Mouse (Mus musculus) hindbrain, embryonic 14.5 days (tissue): ENCODE measurements around the gene Disp3. TPM values are rescaled to one million over a fixed set of nuclear protein-coding genes. Genes with fewer than 3 reads are reported as not detected.
A peak's percentile ranks its signal among the peaks of the same experiment; 100 is the strongest.

Experiments
- ATAC-seq: fragments of 200-750 bp; cut with Nextera tagmentation; 2 replicates; pipeline ENCODE4 v1.8.0; 2017; ENCODE audit warnings: moderate number of reproducible peaks, mild to moderate bottlenecking, moderate TSS enrichment, moderate library complexity; ENCODE audit not compliant: low FRiP score
- DNase-seq: peaks from one replicate; pipeline ENCODE4 v3.0.0-alpha.2; 2015; ENCODE audit warnings: low spot score
- H3K27ac ChIP-seq: fragments of 300-500 bp; sonication (generic); 2 replicates; pipeline ENCODE4 v1.5.1; 2014; ENCODE audit warnings: mild to moderate bottlenecking, moderate library complexity
- H3K27me3 ChIP-seq: fragments of 300-500 bp; sonication (generic); 2 replicates; pipeline ENCODE4 v1.6.1; 2014; ENCODE audit warnings: mild to moderate bottlenecking, low read length, mixed read lengths; ENCODE audit not compliant: control insufficient read depth, insufficient read depth
- H3K36me3 ChIP-seq: fragments of 300-500 bp; sonication (generic); replicated peaks from 2 replicates; pipeline ENCODE4 v1.6.1; 2014; ENCODE audit not compliant: control insufficient read depth, insufficient read depth
- H3K4me1 ChIP-seq: fragments of 300-500 bp; sonication (generic); replicated peaks from 2 replicates; pipeline ENCODE4 v1.6.1; 2014; ENCODE audit warnings: antibody characterized with exemption, low read length, mixed read lengths; ENCODE audit not compliant: control insufficient read depth, insufficient read depth
- H3K4me2 ChIP-seq: fragments of 300-500 bp; sonication (generic); replicated peaks from 2 replicates; pipeline ENCODE4 v1.6.1; 2014; ENCODE audit warnings: mild to moderate bottlenecking, moderate library complexity
- H3K4me3 ChIP-seq: fragments of 300-500 bp; sonication (generic); replicated peaks from 2 replicates; pipeline ENCODE4 v1.5.1; 2014; ENCODE audit warnings: mild to moderate bottlenecking, low read length
- H3K9ac ChIP-seq: fragments of 300-500 bp; sonication (generic); 2 replicates; pipeline ENCODE4 v1.6.1; 2014
- H3K9me3 ChIP-seq: fragments of 300-500 bp; sonication (generic); 2 replicates; pipeline ENCODE4 v1.6.1; 2016; ENCODE audit warnings: low read length; ENCODE audit not compliant: control insufficient read depth
- WGBS: fragments of 180-500 bp; shearing (Covaris S2); extraction: QIAGEN DNeasy Blood & Tissue Kit; methylation state at CpG from one replicate; pipeline ENCODE4 v1.1.7; 2014; 5-methylcytosine and 5-hydroxymethylcytosine counted together
- polyA plus RNA-seq: library from polyadenylated mRNA; unstranded; fragments of >200 nt; fragmentation: Nextera tagmentation; extraction: Ambion mirVana; gene quantifications from 2 replicates; pipeline ENCODE4 v1.2.1, GENCODE M21; 2014

Disp3 gene
- polyA plus RNA-seq, 1 experiment from 2014 or later: 16.6 TPM

DNA sequence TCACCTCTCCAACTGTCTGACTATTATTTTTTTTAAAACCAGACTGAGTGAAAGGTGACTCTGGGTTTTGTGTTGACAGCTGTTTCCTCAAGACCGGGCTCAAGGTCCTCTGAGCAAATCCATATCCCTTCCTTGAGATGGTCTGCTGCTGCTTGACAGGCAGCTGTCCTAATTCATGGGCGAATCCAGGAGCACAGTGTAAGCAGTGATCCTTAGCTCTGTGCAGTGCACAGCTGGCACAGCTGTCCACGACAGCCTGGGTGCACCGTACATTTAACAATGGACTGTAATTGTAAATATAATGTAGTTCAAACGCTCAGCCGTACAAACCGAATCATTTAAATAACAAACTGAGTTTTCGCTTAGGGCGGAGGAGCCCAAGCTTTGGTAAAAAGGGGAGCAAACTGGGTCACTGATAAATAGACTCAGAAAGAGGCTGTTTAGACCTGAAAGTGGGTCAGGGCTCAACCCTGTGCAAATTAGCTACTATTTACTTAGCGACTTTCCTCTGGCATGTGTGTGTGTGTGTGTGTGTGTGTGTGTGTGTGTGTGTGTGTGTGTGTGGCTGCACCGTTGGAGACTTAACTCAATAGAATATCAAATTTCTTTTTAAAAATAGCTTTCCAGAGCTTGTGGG, 72.4 kb downstream of the Disp3 start:
- Histone ChIP-seq H3K4me2 (no peak overlapping the region), H3K27ac (no peak overlapping the region), H3K4me3 (no peak overlapping the region), H3K9me3 (no peaks in the 10 kb centered on the region), H3K9ac (no peak overlapping the region), H3K36me3 (no peaks in the 10 kb centered on the region), H3K27me3 (no peaks in the 10 kb centered on the region), H3K4me1 (peaks cover 16% of the 10 kb centered on the region)
- DNase-seq: no peak
- no peak for ATAC-seq
- 49% methylated on average over 11 of the region's 11 CpGs for WGBS

- no peak for DNase-seq
- H3K9me3 ChIP-seq: no peaks in the 10 kb centered on the region
- no peak overlapping the region for H3K4me2 ChIP-seq
- no peak overlapping the region for H3K4me3 ChIP-seq
- peaks cover 15% of the 10 kb centered on the region for H3K4me1 ChIP-seq
- 55% methylated on average over 5 of the region's 5 CpGs for WGBS
- H3K9ac ChIP-seq: no peak overlapping the region
- H3K27me3 ChIP-seq: no peaks in the 10 kb centered on the region
- no peaks in the 10 kb centered on the region for H3K36me3 ChIP-seq
- no peak for ATAC-seq
- H3K27ac ChIP-seq: no peak overlapping the region
These were observed 73.2 kb downstream of the Disp3 start for GRCm38 (mm10) chr4:148214460-148215136.

- DNase-seq: no peak
- Histone ChIP-seq H3K27ac (peak overlapping the region; percentile 47; the same call in 1 of the 2 replicates), H3K4me3 (no peak overlapping the region), H3K36me3 (no peaks in the 10 kb centered on the region), H3K4me2 (no peak overlapping the region), H3K9me3 (no peaks in the 10 kb centered on the region), H3K27me3 (no peaks in the 10 kb centered on the region), H3K4me1 (peaks cover 10% of the 10 kb centered on the region; the same call in 1 of the 2 replicates), H3K9ac (no peak overlapping the region)
- 41% methylated on average over 6 of the region's 6 CpGs for WGBS
- 0 out of 2 replicates have a peak, but pooled peaks have one; percentile 29 for ATAC-seq
These were observed 82.9 kb downstream of the Disp3 start for GRCm38 (mm10) chr4:148204873-148205232.

GRCm38 (mm10) chr4:148204061-148204872, 83.5 kb downstream of the Disp3 start:
- 48% methylated on average over 15 of the region's 15 CpGs for WGBS
- Histone ChIP-seq H3K4me2 (no peak overlapping the region), H3K4me1 (peaks cover 10% of the 10 kb centered on the region; the same call in 1 of the 2 replicates), H3K9ac (no peak overlapping the region), H3K4me3 (no peak overlapping the region), H3K27ac (peak overlapping the region; percentile 47; the same call in 1 of the 2 replicates), H3K27me3 (no peaks in the 10 kb centered on the region), H3K36me3 (no peaks in the 10 kb centered on the region), H3K9me3 (no peaks in the 10 kb centered on the region)
- ATAC-seq (0 out of 2 replicates have a peak, but pooled peaks have one; percentile 24), DNase-seq (no peak)

DNA sequence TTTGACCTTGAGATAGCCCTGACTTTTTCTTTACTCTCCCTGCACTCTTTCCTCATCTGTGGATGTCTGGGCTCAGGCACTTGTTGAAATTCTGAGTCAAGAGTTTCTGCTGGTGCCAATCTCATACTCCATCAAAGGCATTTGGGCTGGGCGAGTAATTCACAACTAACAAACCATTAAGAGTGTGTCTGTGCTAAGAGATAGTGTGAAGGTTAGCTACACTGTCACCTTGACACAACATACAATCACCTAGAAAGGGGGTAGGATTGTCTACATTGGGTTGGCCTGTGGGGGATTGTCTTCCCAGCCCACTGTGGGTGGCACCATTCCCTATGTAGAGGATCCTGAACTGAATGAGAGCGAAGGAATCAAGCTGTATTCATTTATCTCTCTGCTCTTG, 84.2 kb downstream of the Disp3 start:
- H3K27me3 ChIP-seq: no peaks in the 10 kb centered on the region
- H3K4me3 ChIP-seq: no peak overlapping the region
- H3K27ac ChIP-seq: no peak overlapping the region
- H3K36me3 ChIP-seq: no peaks in the 10 kb centered on the region
- ATAC-seq: no peak
- no peak for DNase-seq
- no peak overlapping the region for H3K9ac ChIP-seq
- H3K4me1 ChIP-seq: peaks cover 14% of the 10 kb centered on the region; the same call in 1 of the 2 replicates
- H3K9me3 ChIP-seq: no peaks in the 10 kb centered on the region
- WGBS: 95% methylated on average over 2 of the region's 2 CpGs
- no peak overlapping the region for H3K4me2 ChIP-seq

- H3K36me3 ChIP-seq: no peaks in the 10 kb centered on the region
- H3K27me3 ChIP-seq: no peaks in the 10 kb centered on the region
- DNase-seq: no peak
- H3K9ac ChIP-seq: peak overlapping the region; percentile 8; the same call in 1 of the 2 replicates
- no peaks in the 10 kb centered on the region for H3K9me3 ChIP-seq
- ATAC-seq: no peak
- WGBS: 43% methylated on average over 10 of the region's 10 CpGs
- peaks cover 12% of the 10 kb centered on the region; the same call in 1 of the 2 replicates for H3K4me1 ChIP-seq
- no peak overlapping the region for H3K4me3 ChIP-seq
- no peak overlapping the region for H3K4me2 ChIP-seq
- H3K27ac ChIP-seq: no peak overlapping the region
These were observed 89.0 kb downstream of the Disp3 start for GRCm38 (mm10) chr4:148198721-148199120.

DNA sequence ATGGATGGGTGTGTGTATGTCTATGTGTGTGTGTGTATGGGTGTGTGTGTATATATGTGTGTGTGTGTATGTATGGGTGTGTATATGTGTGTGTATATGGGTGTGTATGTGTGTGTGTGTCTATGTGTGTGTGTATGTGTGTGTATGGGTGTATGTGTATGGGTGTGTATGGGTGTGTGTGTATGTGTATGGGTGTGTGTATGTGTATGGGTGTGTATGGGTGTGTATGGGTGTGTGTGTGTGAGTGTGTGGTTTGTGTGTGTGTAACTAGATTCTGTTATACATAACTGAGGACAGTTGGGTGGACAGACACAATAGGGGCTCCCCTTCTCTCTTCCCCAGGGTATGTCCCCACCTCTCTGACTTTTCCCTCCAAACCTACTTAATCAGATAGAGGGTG, 93.4 kb downstream of the Disp3 start:
- DNase-seq: no peak
- no peak for ATAC-seq
- H3K36me3 ChIP-seq: no peaks in the 10 kb centered on the region

DNA sequence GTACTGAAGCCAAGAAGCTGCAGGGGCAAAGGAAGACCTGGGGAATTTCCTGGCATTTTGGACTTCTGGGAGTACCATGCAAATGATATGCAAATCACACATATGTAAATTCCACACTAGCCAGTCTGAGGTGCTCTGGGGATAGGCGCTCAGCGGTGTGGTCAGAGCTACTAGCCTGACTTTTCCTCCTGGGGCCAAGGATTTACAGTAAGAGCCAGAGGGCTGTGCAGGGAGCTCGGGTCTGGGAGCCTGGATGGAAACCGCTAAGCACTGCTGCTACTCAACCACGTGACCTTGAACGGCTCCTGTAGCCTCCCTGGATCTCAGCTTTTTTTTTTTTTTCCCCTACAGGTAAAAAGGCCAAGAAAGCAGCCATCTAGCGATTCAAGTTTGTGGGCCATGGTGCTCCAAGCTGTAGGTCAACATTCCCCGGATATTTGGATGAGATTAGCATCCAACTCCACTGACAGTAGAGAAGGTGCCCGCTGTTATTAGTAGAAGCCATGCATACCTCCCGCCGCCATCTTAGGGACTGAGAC, 95.0 kb downstream of the Disp3 start:
- DNase-seq (no peak), ATAC-seq (no peak)
- WGBS: 32% methylated on average over 11 of the region's 11 CpGs
- no peak overlapping the region for H3K27ac ChIP-seq
- peaks cover 12% of the 10 kb centered on the region for H3K4me1 ChIP-seq
- H3K4me3 ChIP-seq: no peak overlapping the region
- no peaks in the 10 kb centered on the region for H3K36me3 ChIP-seq
- H3K27me3 ChIP-seq: no peaks in the 10 kb centered on the region
- H3K4me2 ChIP-seq: no peak overlapping the region
- no peaks in the 10 kb centered on the region for H3K9me3 ChIP-seq
- H3K9ac ChIP-seq: no peak overlapping the region

More for the DNA sequence above, 93.4 kb downstream of the Disp3 start:
- H3K27ac ChIP-seq: no peak overlapping the region
- no peaks in the 10 kb centered on the region for H3K27me3 ChIP-seq
- no peak overlapping the region for H3K4me2 ChIP-seq
- no peaks in the 10 kb centered on the region for H3K9me3 ChIP-seq
- H3K4me3 ChIP-seq: no peak overlapping the region
- peaks cover 18% of the 10 kb centered on the region for H3K4me1 ChIP-seq
- no peak overlapping the region for H3K9ac ChIP-seq
